Mouse (Mus musculus): ENCODE measurements around the gene 2310057N15Rik. TPM values are rescaled to one million over a fixed set of nuclear protein-coding genes. Genes with fewer than 3 reads are reported as not detected.

The 2310057N15Rik gene
- polyA plus RNA-seq (2014; fragmentation: Illumina TruSeq; extraction: RNeasy Lipid Tissue Mini Kit (QIAGEN cat#74804); ENCODE audit: low read depth, low replicate concordance) = not detected

GRCm38 (mm10) chr16:88774106-88774505 is at the start of gene 2310057N15Rik:
Gene 2310057N15Rik, minus strand, starts transcription at chr16:88774206.

DNA sequence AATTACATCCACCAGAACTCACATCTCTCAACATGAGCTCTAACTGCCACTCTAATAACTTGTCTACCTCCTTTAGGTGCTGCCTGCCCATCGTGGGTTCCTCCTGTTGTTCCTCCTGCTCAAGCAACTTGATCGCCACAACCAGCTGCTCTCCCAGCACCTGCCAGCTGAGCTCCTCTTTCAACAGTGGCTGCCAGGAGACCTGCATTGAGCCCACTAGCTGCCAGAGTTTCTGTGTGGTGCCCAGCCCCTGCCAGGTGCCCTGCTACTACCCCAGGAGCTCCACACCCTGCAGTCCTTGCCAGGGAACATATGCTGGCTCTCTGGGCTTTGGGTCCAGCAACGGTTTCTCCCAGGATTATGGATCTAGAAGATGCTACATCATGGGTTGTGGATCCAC is 46.1 kb upstream of the 2310057N15Rik start, which contains the start of gene Krtap15:
Gene Krtap15 (plus strand): TSS at position 150 of the 400 bp plus-strand sequence.

GRCm38 (mm10) chr16:88811827-88812226 is 37.8 kb upstream of the 2310057N15Rik start, which contains the start of gene Gm20741:
Gene Gm20741, minus strand, starts transcription at chr16:88812220.

GRCm38 (mm10) chr16:88777596-88777995 is 3.6 kb upstream of the 2310057N15Rik start, which contains the start of gene Gm5965:
Gene Gm5965, plus strand, starts transcription at chr16:88777896.

DNA sequence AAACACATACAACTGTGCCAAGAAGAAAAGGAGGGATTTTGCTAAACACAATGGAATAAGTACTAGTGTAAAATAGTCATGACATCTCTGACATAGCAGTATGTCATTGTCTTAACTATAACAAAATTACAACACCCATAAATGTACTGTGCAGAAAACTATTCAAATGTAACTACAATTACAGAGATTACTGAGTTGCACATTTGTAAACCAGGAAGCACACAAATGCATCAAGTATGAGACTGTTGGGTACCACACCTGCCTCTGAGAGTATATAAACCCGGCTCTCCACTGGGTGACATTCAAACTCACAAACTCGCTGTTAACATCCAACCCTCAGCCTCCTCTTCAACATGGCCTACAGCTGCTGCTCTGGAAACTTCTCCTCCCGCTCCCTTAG is 15.5 kb downstream of the 2310057N15Rik start, which contains the start of gene 2310034C09Rik:
Gene 2310034C09Rik (plus strand): TSS at position 301 of the 400 bp plus-strand sequence.

DNA sequence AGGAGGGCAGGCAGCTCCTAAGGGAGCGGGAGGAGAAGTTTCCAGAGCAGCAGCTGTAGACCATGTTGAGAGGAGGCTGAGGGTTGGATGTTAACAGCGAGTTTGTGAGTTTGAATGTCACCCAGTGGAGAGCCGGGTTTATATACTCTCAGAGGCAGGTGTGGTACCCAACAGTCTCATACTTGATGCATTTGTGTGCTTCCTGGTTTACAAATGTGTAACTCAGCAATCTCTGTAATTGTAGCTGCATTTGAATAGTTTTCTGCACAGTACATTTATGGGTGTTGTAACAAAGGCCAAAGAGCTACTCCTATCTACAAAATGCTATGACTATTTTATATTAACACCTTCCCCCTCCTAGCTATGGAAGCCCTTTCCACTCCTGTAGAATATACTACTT is 22.5 kb downstream of the 2310057N15Rik start, which contains the start of gene Krtap13:
Gene Krtap13 (minus strand): TSS at position 101 of the 400 bp plus-strand sequence.

DNA sequence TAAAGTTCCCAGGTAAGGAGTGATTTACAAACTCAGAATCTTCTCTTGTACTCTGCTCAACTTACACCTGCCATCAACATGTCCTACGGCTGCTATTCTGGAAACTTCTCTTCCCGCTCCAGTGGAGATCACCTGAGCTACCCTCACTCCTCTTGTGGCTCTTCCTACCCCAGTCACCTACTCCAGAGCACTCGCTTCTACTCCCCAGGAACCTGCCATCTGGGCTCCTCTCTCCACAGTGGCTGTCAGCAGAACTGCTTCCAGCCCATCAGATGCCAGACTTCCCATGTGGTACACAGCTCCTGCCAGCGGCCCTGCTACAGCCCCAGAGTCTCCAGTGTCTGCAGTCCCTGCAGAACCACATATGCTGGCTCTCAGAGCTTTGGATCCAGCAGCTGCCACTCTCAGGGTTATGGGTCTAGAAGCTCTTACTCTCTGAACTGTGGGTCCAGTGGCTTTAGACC is 45.2 kb downstream of the 2310057N15Rik start, which contains the start of gene Krtap13-1:
Gene Krtap13-1 (plus strand): TSS at position 51 of the 464 bp plus-strand sequence.

Other genes with a start within 250 kb of the 2310057N15Rik start
- gene Cldn8, start 211.0 kb downstream of the 2310057N15Rik start, polyA plus RNA-seq (2014; fragmentation: Illumina TruSeq; extraction: RNeasy Lipid Tissue Mini Kit (QIAGEN cat#74804); ENCODE audit: low read depth, low replicate concordance) = 1.4 TPM
- gene Krtap24-1, start 161.9 kb downstream of the 2310057N15Rik start, polyA plus RNA-seq (2014; fragmentation: Illumina TruSeq; extraction: RNeasy Lipid Tissue Mini Kit (QIAGEN cat#74804); ENCODE audit: low read depth, low replicate concordance) = not detected
- not detected for gene 2310079G19Rik, start 146.5 kb downstream of the 2310057N15Rik start, polyA plus RNA-seq (2014; fragmentation: Illumina TruSeq; extraction: RNeasy Lipid Tissue Mini Kit (QIAGEN cat#74804); ENCODE audit: low read depth, low replicate concordance)
- gene Krtap26-1, start 126.4 kb downstream of the 2310057N15Rik start, polyA plus RNA-seq (2014; fragmentation: Illumina TruSeq; extraction: RNeasy Lipid Tissue Mini Kit (QIAGEN cat#74804); ENCODE audit: low read depth, low replicate concordance) = not detected
- not detected for gene Krtap27-1, start 102.5 kb downstream of the 2310057N15Rik start, polyA plus RNA-seq (2014; fragmentation: Illumina TruSeq; extraction: RNeasy Lipid Tissue Mini Kit (QIAGEN cat#74804); ENCODE audit: low read depth, low replicate concordance)
- gene 2310061N02Rik, start 66.2 kb downstream of the 2310057N15Rik start, polyA plus RNA-seq (2014; fragmentation: Illumina TruSeq; extraction: RNeasy Lipid Tissue Mini Kit (QIAGEN cat#74804); ENCODE audit: low read depth, low replicate concordance) = not detected
- not detected for gene Krtap13-1, start 45.3 kb downstream of the 2310057N15Rik start, polyA plus RNA-seq (2014; fragmentation: Illumina TruSeq; extraction: RNeasy Lipid Tissue Mini Kit (QIAGEN cat#74804); ENCODE audit: low read depth, low replicate concordance)
- gene Krtap13, start 22.6 kb downstream of the 2310057N15Rik start, polyA plus RNA-seq (2014; fragmentation: Illumina TruSeq; extraction: RNeasy Lipid Tissue Mini Kit (QIAGEN cat#74804); ENCODE audit: low read depth, low replicate concordance) = not detected
- not detected for gene 2310034C09Rik, start 15.4 kb downstream of the 2310057N15Rik start, polyA plus RNA-seq (2014; fragmentation: Illumina TruSeq; extraction: RNeasy Lipid Tissue Mini Kit (QIAGEN cat#74804); ENCODE audit: low read depth, low replicate concordance)
- gene Gm5965, start 3.7 kb upstream of the 2310057N15Rik start, polyA plus RNA-seq (2014; fragmentation: Illumina TruSeq; extraction: RNeasy Lipid Tissue Mini Kit (QIAGEN cat#74804); ENCODE audit: low read depth, low replicate concordance) = not detected
- gene Gm20741, start 38.0 kb upstream of the 2310057N15Rik start, polyA plus RNA-seq (2014; fragmentation: Illumina TruSeq; extraction: RNeasy Lipid Tissue Mini Kit (QIAGEN cat#74804); ENCODE audit: low read depth, low replicate concordance) = not detected
- not detected for gene Krtap15, start 46.0 kb upstream of the 2310057N15Rik start, polyA plus RNA-seq (2014; fragmentation: Illumina TruSeq; extraction: RNeasy Lipid Tissue Mini Kit (QIAGEN cat#74804); ENCODE audit: low read depth, low replicate concordance)
- not detected for gene Krtap14, start 51.9 kb upstream of the 2310057N15Rik start, polyA plus RNA-seq (2014; fragmentation: Illumina TruSeq; extraction: RNeasy Lipid Tissue Mini Kit (QIAGEN cat#74804); ENCODE audit: low read depth, low replicate concordance)
- gene Krtap19-1, start 95.2 kb upstream of the 2310057N15Rik start, polyA plus RNA-seq (2014; fragmentation: Illumina TruSeq; extraction: RNeasy Lipid Tissue Mini Kit (QIAGEN cat#74804); ENCODE audit: low read depth, low replicate concordance) = not detected
- gene Krtap19-2, start 100.1 kb upstream of the 2310057N15Rik start, polyA plus RNA-seq (2014; fragmentation: Illumina TruSeq; extraction: RNeasy Lipid Tissue Mini Kit (QIAGEN cat#74804); ENCODE audit: low read depth, low replicate concordance) = not detected
- not detected for gene Krtap19-3, start 103.8 kb upstream of the 2310057N15Rik start, polyA plus RNA-seq (2014; fragmentation: Illumina TruSeq; extraction: RNeasy Lipid Tissue Mini Kit (QIAGEN cat#74804); ENCODE audit: low read depth, low replicate concordance)
- not detected for gene Krtap19-4, start 110.9 kb upstream of the 2310057N15Rik start, polyA plus RNA-seq (2014; fragmentation: Illumina TruSeq; extraction: RNeasy Lipid Tissue Mini Kit (QIAGEN cat#74804); ENCODE audit: low read depth, low replicate concordance)
- not detected for gene Krtap19-5, start 122.3 kb upstream of the 2310057N15Rik start, polyA plus RNA-seq (2014; fragmentation: Illumina TruSeq; extraction: RNeasy Lipid Tissue Mini Kit (QIAGEN cat#74804); ENCODE audit: low read depth, low replicate concordance)
- not detected for gene Krtap19-9b, start 158.1 kb upstream of the 2310057N15Rik start, polyA plus RNA-seq (2014; fragmentation: Illumina TruSeq; extraction: RNeasy Lipid Tissue Mini Kit (QIAGEN cat#74804); ENCODE audit: low read depth, low replicate concordance)
- gene Krtap16-3, start 188.7 kb upstream of the 2310057N15Rik start, polyA plus RNA-seq (2014; fragmentation: Illumina TruSeq; extraction: RNeasy Lipid Tissue Mini Kit (QIAGEN cat#74804); ENCODE audit: low read depth, low replicate concordance) = not detected
- gene Krtap22-2, start 236.6 kb upstream of the 2310057N15Rik start, polyA plus RNA-seq (2014; fragmentation: Illumina TruSeq; extraction: RNeasy Lipid Tissue Mini Kit (QIAGEN cat#74804); ENCODE audit: low read depth, low replicate concordance) = not detected
- not detected for gene Gm10229, start 241.1 kb upstream of the 2310057N15Rik start, polyA plus RNA-seq (2014; fragmentation: Illumina TruSeq; extraction: RNeasy Lipid Tissue Mini Kit (QIAGEN cat#74804); ENCODE audit: low read depth, low replicate concordance)

Data from liver, adult 10 weeks (tissue).